Mouse (Mus musculus) embryonic fibroblast, embryonic 13.5 days (primary cell): Measurements from ENCODE around the gene Qrfp.
A peak's percentile ranks its signal among the peaks of the same experiment; 100 is the strongest.

Experiments
- CTCF ChIP-seq: IDR thresholded peaks from 2 replicates; pipeline ENCODE4 v1.5.1; 2011; ENCODE audit warnings: mild to moderate bottlenecking, control low read depth, low read length, moderate library complexity, borderline replicate concordance; ENCODE audit not compliant: insufficient read depth
- POLR2A ChIP-seq: IDR thresholded peaks from 2 replicates; pipeline ENCODE4 v1.6.1; 2011; ENCODE audit warnings: low read depth, mild to moderate bottlenecking, control low read depth, low read length, moderate library complexity

DNA sequence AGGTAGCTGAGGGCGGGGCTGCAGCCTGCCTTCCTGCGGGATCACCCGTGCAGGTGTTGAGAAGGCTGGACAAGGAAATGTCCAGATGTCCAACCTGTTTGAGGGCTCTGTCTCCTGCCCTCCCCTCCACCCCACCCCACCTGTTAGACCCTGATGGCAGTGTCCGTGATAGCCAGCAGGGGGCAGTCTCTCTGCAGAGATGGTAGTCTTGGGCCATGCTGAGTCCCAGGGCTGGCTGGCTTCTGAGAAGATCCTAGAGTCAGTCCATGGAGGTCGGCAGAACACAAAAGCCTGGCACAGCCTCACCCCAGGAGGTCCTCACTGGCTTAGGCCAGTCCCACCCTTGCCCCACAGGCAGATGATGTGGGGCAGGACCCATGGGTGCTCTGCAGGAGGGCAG, 5.0 kb upstream of the Qrfp start:
- peak; percentile 59; the same call in 1 of the 2 replicates for TF ChIP-seq CTCF
- TF ChIP-seq POLR2A = no peak
